In genomic region chr4:44320448-44320847, GRCm38 (mm10) we compare ENCODE assay signal across 27 mouse cellular contexts.
"Had no signal": no experiment of that assay in that cellular context is flagged by ENCODE, and none has a peak within 500 bp of the region (broad histone marks: within the 10 kb centered on the region; RNA-seq: fewer than 3 reads in every experiment).

No protein-coding gene starts in this region.

- H3K27me3 ChIP-seq: heart, embryonic 12.5 days; hindbrain, embryonic 12.5 days; intestine, embryonic 15.5 days; limb, embryonic 12.5 days; liver, embryonic 13.5 days had no signal

- H3K9ac ChIP-seq: heart, embryonic 12.5 days; hindbrain, embryonic 12.5 days; hindbrain, embryonic 14.5 days; intestine, embryonic 15.5 days; limb, embryonic 12.5 days; liver, embryonic 13.5 days had no signal

- H3K4me2 ChIP-seq: heart, embryonic 12.5 days; hindbrain, embryonic 12.5 days; hindbrain, embryonic 14.5 days; intestine, embryonic 15.5 days; limb, embryonic 12.5 days; liver, embryonic 11.5 days; liver, embryonic 13.5 days had no signal

- H3K36me3 ChIP-seq: hindbrain, embryonic 12.5 days; intestine, embryonic 15.5 days had no signal

- DNase-seq: gastrocnemius, adult 2 months; gastrocnemius, postnatal 10 days; gastrocnemius, postnatal 25 days; heart, adult 2 months; heart, postnatal 10 days; heart, postnatal 4 days; kidney, adult 18-20 months; kidney, adult 8-10 months; kidney, postnatal 10 days; kidney, postnatal 25 days; kidney, postnatal 4 days; liver; liver, embryonic 13.5 days had no signal

- H3K27ac ChIP-seq: gastrocnemius, adult 2 months; heart, adult 2 months; heart, embryonic 10.5 days; hindbrain, embryonic 10.5 days; hindbrain, embryonic 12.5 days; hindbrain, embryonic 14.5 days; intestine, embryonic 15.5 days; layer of hippocampus, adult 2 months; left cerebral cortex, adult 2 months; limb, embryonic 10.5 days; limb, embryonic 12.5 days; liver, embryonic 13.5 days had no signal

- H3K4me1 ChIP-seq: heart, embryonic 10.5 days; heart, embryonic 12.5 days; hindbrain, embryonic 10.5 days; hindbrain, embryonic 12.5 days; intestine, embryonic 15.5 days; limb, embryonic 10.5 days; limb, embryonic 12.5 days; liver, embryonic 13.5 days had no signal

- ATAC-seq: hindbrain, embryonic 16.5 days; inflammation-experienced regulatory T-cells, adult 6 months; intestine, embryonic 15.5 days; intestine, postnatal 0 days had no signal

- H3K9me3 ChIP-seq: heart, embryonic 10.5 days; heart, embryonic 12.5 days; hindbrain, embryonic 10.5 days; hindbrain, embryonic 12.5 days; intestine, embryonic 15.5 days; limb, embryonic 10.5 days; limb, embryonic 12.5 days; liver, embryonic 13.5 days had no signal

- H3K4me3 ChIP-seq: gastrocnemius, adult 2 months; heart, adult 2 months; heart, embryonic 10.5 days; heart, embryonic 12.5 days; hindbrain, embryonic 10.5 days; hindbrain, embryonic 12.5 days; intestine, embryonic 15.5 days; layer of hippocampus, adult 2 months; left cerebral cortex, adult 2 months; limb, embryonic 10.5 days; limb, embryonic 12.5 days; liver, embryonic 13.5 days had no signal
